Mouse (Mus musculus) adrenal gland, adult (tissue): ENCODE results near the gene Tnnt3.

Experiments used
- DNase-seq, 2 experiments: peaks; one replicate each; pipeline ENCODE4 v3.0.0; 2022 to 2023; ENCODE audit warnings: low spot score in 1 of 2; ENCODE audit not compliant: inconsistent age in 2 of 2

Tnnt3 gene

DNA sequence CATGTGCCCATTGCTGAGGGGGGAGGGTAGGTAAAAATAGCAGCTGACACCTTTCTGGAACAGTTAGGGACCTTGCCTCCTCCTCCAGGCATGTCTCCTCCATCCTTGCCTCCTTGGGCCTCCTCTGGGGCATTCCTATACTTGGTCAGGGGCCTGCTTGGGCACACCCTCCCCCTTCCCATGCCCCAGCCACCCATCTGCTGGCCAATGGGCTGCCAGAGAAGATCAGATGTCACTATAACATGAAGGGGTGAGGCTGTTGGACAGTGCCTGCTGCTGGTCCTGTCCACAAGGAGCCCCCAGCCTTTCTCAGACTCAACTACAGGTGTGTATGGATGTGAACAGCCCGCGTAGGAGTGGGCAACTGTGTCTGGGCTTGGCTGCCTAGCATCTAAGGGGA, at the start of gene Tnnt3:
TSS of gene Tnnt3 (plus strand) at position 262 of the 400 bp plus-strand sequence.
- no peak for DNase-seq

- no peak for DNase-seq
These were observed 49.5 kb upstream of the Tnnt3 start for GRCm38 (mm10) chr7:142449038-142449617.

DNA sequence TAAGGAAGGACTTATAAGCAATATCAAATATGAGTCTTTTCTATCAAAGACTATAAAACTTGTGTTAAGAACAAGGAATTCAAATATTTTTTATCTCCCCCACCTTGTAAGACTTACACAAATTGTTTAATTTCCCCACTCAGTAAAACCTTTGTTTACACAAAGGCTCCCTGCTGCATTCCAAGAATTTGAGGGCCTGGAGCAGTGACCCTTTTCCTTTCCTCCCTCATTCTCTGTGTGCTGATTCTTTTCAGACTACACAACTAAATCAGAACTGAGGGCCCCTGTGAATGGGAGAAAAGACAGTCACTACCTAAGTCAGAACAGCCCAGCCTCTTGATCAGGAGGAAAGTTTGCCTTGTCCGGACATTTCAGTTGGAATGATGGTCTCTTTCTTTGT, 43.9 kb upstream of the Tnnt3 start:
- no peak for DNase-seq

DNA sequence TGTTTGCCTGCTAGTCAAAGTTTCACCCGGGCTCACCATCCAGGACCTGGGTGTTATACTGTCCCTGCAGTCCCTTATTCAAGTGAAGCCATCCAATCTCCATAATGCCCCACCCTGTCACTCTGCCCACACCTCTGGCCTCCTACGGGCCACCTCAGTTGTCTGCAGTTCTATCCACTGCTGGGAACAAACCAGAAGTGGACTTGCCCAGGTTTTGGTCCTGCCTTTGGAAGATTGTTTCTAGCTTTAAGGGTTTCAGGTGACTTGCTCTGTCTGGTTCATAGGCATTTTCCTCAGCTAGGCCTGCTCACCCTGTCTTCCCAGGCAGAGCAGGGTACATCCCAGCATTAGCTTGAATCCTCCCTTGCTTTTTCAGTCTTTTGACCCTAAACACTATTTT, 43.4 kb upstream of the Tnnt3 start:
- DNase-seq = no peak

DNA sequence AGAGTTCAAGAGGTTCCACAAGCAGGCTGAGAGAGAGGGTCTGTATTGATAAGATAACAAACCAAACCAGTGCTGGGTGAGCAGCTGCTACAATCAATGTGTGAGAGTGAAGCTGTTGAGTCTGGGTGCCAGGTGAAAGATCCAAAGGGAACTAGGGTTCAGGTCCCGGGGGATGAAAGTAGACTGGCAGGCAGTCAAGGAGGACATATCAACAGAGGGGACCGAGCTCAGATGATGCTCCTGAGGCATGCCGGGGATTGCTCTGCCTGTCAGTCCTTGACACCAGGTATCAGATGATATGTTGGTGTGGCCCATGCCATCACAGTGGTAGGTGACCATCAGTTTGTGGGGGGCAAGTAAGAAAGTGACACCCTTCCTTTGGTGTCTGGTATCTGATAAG, 41.8 kb upstream of the Tnnt3 start:
- no peak for DNase-seq

- DNase-seq = no peak
These were observed 41.3 kb upstream of the Tnnt3 start for GRCm38 (mm10) chr7:142457227-142457811.

DNA sequence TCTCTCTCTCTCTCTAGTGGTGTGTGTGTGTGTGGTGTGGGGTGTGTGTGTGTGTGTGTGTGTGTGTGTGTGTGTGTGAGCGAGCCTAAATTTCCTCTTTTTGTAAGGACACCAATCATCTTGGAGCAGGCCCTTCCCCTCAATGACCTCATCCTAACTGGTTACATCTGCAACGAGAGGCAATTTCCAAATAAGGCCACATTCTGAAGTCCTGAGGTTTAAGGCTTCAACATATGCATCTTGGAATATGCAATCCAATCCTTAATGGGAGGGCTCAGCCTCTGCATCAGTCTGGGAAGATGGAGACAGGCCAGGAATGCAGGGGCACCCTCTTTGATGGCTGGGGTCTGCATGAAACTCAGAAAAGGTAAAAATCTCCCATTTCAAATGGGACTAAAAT, 40.6 kb upstream of the Tnnt3 start:
- DNase-seq = no peak

GRCm38 (mm10) chr7:142458676-142459298, 39.8 kb upstream of the Tnnt3 start:
- no peak for DNase-seq

DNA sequence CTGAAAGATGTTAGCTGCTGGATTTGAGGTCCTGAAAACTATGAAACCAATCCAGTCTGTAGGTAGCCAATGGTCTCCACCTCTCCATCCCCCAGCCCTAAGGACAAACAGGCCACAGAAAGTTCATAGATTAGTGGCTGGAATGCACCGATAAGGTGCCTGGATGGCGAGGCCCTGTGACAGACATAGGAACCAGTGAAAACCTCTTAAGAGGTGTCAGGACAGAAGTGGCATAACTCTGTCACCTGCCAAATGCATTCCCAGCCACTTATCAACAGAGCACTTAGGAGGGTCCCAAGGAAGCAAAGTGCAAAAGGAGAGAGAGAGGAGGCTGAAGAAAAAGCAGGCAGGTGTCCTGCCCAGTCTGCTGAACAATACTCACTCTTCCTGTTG, 39.3 kb upstream of the Tnnt3 start:
- DNase-seq = no peak

DNA sequence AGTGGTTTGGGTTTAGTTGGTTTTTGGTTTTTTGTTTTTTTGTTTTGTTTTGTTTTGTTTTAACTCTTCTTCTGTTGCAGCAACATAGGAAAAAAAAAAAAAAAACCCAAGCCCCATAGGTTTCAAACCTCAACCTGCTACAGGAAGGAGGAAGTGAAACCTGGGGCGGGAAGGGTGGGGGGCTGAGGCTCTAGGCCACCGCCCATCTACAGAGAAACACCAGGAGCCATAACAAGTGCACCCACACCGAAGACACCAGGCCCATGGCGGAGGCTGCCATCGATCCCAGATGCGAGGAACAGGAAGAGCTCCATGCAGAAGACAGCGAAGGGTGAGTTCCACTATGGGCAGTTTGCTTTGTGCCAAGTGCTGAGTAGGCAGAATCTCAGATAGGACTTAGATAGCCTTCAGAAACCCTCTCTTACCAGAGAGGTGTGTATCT, 38.0 kb upstream of the Tnnt3 start, which contains the start of gene Lsp1:
TSS of gene Lsp1 (plus strand) at position 174 of the 442 bp plus-strand sequence.
- DNase-seq = no peak

- DNase-seq = no peak
These were observed 37.2 kb upstream of the Tnnt3 start for GRCm38 (mm10) chr7:142461446-142461845.

- DNase-seq = no peak
These were observed 36.4 kb upstream of the Tnnt3 start for GRCm38 (mm10) chr7:142462190-142462589.

GRCm38 (mm10) chr7:142462594-142463078, 36.0 kb upstream of the Tnnt3 start:
- no peak for DNase-seq

DNA sequence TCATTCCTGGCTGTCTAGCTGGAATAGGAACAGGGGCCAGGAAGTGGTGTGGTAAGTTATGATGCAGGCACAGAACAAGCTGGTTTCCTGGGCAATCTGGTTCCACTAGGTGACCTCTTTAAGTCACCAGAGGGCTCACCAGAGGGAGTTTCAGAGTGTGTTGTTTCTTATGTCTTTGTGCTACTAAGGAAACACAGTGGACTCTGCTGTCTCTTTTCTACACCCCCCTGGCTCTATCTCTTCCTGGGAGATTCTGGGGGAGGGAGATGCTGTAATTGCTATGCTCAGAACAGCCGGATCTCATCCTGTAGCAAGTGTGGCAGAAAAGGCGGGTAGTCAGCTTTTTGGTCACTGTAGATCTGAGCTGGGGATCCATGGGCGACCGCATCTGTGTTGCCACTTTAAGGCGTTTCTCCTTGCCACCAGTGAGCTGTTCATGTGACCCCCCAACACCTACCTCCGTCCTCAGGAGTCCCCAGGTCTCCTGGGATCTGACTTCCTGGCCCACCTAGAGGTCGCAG, 28.4 kb upstream of the Tnnt3 start:
- no peak for DNase-seq

DNA sequence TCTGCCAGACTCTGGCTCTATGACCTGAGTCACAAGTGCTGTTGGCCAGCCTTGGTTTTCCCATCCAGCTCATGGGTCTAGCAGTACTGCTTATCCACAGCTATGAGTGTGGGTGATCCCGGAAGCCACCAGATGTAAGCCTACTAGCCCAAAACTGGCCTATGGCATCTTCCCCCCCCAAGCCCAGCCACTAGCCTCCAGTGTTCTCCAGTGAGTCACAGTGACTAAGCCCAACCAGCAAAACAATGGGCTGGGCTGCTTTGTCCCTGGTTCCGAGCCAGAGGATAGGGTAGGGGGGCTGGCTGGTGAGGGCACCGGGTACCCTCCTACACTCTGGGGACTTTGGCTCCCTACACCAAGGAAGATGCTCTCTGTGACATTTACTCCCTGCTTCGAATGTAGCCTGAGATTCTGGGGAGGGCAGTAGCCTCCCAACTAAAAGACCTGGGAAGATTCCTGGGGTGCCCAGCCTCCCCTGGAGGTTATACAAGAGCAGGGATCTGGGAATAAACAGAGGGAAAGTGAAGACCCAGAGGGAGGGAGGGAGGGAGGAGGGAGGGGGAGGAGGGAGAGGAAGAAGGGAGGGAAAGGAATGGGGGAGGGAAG, 27.7 kb upstream of the Tnnt3 start:
- peak; percentile 31 to 60 for DNase-seq

GRCm38 (mm10) chr7:142471414-142471861, 27.2 kb upstream of the Tnnt3 start:
- DNase-seq = no peak

DNA sequence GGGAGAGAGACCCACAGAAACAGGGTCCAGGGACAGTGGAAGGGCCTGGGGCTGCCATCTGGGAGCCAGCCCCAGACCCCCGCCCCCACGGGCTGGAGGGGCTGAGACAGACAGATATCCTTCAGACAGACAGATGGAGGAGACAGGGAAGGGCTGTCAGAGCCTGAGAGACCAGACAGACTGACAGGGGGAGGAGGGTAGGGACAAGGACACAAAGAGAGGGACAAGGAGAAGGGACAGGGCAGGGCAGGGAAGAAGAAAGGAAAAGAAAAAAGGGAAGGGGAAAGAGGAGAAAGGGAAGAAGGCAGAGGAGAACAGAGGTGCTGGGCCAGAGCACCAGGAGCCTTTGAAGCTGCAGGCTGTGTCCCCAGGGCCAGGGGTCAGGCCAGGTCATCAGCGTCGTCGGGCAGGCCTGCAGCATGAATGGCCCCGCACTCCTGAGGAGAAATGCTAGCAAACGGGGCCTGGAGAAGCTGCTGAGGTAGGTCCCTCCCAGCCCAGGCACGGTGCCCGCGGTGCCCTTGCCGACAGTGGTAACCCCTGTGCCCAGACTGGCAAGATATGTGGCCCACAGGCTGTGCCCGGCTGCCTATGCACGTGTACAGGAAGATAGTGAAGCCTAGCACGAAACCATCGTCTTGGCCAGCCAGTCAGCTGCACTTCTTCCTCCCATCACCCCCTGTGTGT, 26.6 kb upstream of the Tnnt3 start:
- peak in 1 of 2 experiments; percentile 57 for DNase-seq

DNA sequence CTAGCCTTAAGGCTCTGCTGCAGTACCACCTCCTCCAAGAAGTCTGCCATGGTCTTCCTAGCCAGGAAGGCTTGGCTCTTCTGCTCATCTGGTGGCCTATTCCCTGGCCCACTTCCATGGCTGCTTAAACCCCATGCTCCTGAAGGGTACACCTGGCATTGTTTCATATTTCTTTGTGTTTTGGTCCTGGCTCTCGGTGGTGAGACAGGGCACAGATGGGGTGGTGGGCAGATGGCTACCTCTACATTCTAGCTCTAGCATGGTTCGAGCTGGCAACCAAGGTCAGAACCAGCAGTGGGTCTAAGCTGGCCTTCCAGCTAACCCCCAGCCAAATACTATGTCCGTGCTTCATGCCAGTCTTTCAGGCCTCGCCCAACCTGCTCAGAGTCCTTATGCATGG, 25.7 kb upstream of the Tnnt3 start:
- DNase-seq = no peak

- DNase-seq = no peak
These were observed 25.2 kb upstream of the Tnnt3 start for GRCm38 (mm10) chr7:142473476-142473875.

- no peak for DNase-seq
These were observed 23.8 kb upstream of the Tnnt3 start for GRCm38 (mm10) chr7:142474799-142475198.

GRCm38 (mm10) chr7:142475641-142476040, 23.0 kb upstream of the Tnnt3 start:
- DNase-seq = no peak
